Comparison of ENCODE assay signal across 8 mouse cellular contexts in genomic region chrX:77433811-77434192, GRCm38 (mm10).
A peak's percentile ranks its signal among the peaks of the same experiment; 100 is the strongest.
DNase-seq lines count a peak whose midpoint lies in the region; ATAC-seq and TF ChIP-seq lines count a peak whose summit lies in the region.

No protein-coding gene starts in this region.

- no peaks in the 10 kb centered on the region for H3K27me3 ChIP-seq in hindbrain, embryonic 10.5 days (ENCODE audit: insufficient read depth, poor library complexity, severe bottlenecking)
- no peaks in the 10 kb centered on the region for H3K27me3 ChIP-seq in hindbrain, embryonic 11.5 days (ENCODE audit: control insufficient read depth, insufficient read depth, low read length)
- H3K27me3 ChIP-seq in forebrain, postnatal 0 days (ENCODE audit: insufficient read depth, low read length): no peaks in the 10 kb centered on the region
- no peaks in the 10 kb centered on the region for H3K27me3 ChIP-seq in midbrain, embryonic 12.5 days

- peak overlapping the region; percentile 78 for H3K27ac ChIP-seq in hindbrain, embryonic 10.5 days
- H3K27ac ChIP-seq in hindbrain, embryonic 11.5 days (ENCODE audit: low read depth, low read length): no peak overlapping the region
- H3K27ac ChIP-seq in forebrain, postnatal 0 days (ENCODE audit: low read depth, low read length): peak overlapping the region; percentile 76
- peak overlapping the region; percentile 65 for H3K27ac ChIP-seq in midbrain, embryonic 12.5 days (replicated peaks)

- no peaks in the 10 kb centered on the region for H3K4me1 ChIP-seq in hindbrain, embryonic 10.5 days (replicated peaks)
- H3K4me1 ChIP-seq in hindbrain, embryonic 11.5 days (replicated peaks; ENCODE audit: control insufficient read depth, insufficient read depth, low read length): no peaks in the 10 kb centered on the region
- H3K4me1 ChIP-seq in forebrain, postnatal 0 days (ENCODE audit: insufficient read depth): no peaks in the 10 kb centered on the region
- no peaks in the 10 kb centered on the region for H3K4me1 ChIP-seq in midbrain, embryonic 12.5 days

- no peak for ATAC-seq in hindbrain, embryonic 11.5 days (ENCODE audit: low FRiP score)
- ATAC-seq in activated CD4-positive, CD25-positive, alpha-beta regulatory T cell, adult 4 months: peak; percentile 9
- peak; percentile 52 for ATAC-seq in forebrain, postnatal 0 days
- peak; percentile 56; the same call in 1 of the 2 replicates for ATAC-seq in midbrain, embryonic 12.5 days (ENCODE audit: low FRiP score, low read depth)

- no peak for TF ChIP-seq CTCF in forebrain, postnatal 0 days (IDR thresholded peaks at IDR 0.05; ENCODE audit: low read depth)

- no peak for DNase-seq in hindbrain, embryonic 10.5 days (ENCODE audit: low spot score)
- no peak for DNase-seq in hindbrain, embryonic 11.5 days (ENCODE audit: low spot score)
- DNase-seq in forebrain, postnatal 0 days: no peak
- DNase-seq in adrenal gland, adult (ENCODE audit: inconsistent age in 2 of 2, low spot score in 1 of 2): no peak
- no peak for DNase-seq in MN1 (ENCODE audit: low spot score)
- no peak for DNase-seq in embryo, embryonic 11 days

- WGBS in hindbrain, embryonic 10.5 days: 15% methylated on average over 3 of the region's 3 CpGs
- 25% methylated on average over 3 of the region's 3 CpGs for WGBS in hindbrain, embryonic 11.5 days
- 33% methylated on average over 3 of the region's 3 CpGs for WGBS in forebrain, postnatal 0 days
- WGBS in midbrain, embryonic 12.5 days: 21% methylated on average over 3 of the region's 3 CpGs

- no peaks in the 10 kb centered on the region for H3K36me3 ChIP-seq in hindbrain, embryonic 10.5 days
- no peaks in the 10 kb centered on the region for H3K36me3 ChIP-seq in hindbrain, embryonic 11.5 days (ENCODE audit: control insufficient read depth, insufficient read depth, low read length)
- H3K36me3 ChIP-seq in forebrain, postnatal 0 days (ENCODE audit: insufficient read depth): no peaks in the 10 kb centered on the region
- no peaks in the 10 kb centered on the region for H3K36me3 ChIP-seq in midbrain, embryonic 12.5 days

- H3K9ac ChIP-seq in hindbrain, embryonic 11.5 days (ENCODE audit: low read depth, low read length): no peak overlapping the region
- peak overlapping the region; percentile 28; the same call in 1 of the 2 replicates for H3K9ac ChIP-seq in forebrain, postnatal 0 days
- no peak overlapping the region for H3K9ac ChIP-seq in midbrain, embryonic 12.5 days (replicated peaks)

- H3K9me3 ChIP-seq in hindbrain, embryonic 10.5 days: no peaks in the 10 kb centered on the region
- H3K9me3 ChIP-seq in hindbrain, embryonic 11.5 days (ENCODE audit: control insufficient read depth, low read length): no peaks in the 10 kb centered on the region
- no peaks in the 10 kb centered on the region for H3K9me3 ChIP-seq in forebrain, postnatal 0 days (ENCODE audit: low read length)
- no peaks in the 10 kb centered on the region for H3K9me3 ChIP-seq in midbrain, embryonic 12.5 days

- peak overlapping the region; percentile 36; the same call in 1 of the 2 replicates for H3K4me3 ChIP-seq in hindbrain, embryonic 10.5 days
- H3K4me3 ChIP-seq in hindbrain, embryonic 11.5 days (ENCODE audit: low read depth, low read length): no peak overlapping the region
- peak overlapping the region; percentile 12; the same call in 1 of the 2 replicates for H3K4me3 ChIP-seq in forebrain, postnatal 0 days (ENCODE audit: low read depth, low read length)
- H3K4me3 ChIP-seq in midbrain, embryonic 12.5 days: 0 out of 2 replicates have a peak overlapping the region, but pooled peaks have one; percentile 5

- H3K4me2 ChIP-seq in hindbrain, embryonic 11.5 days (replicated peaks; ENCODE audit: low read depth, low read length): no peak overlapping the region; the same call in 1 of the 2 replicates
- H3K4me2 ChIP-seq in forebrain, postnatal 0 days (ENCODE audit: low read depth): peak overlapping the region; percentile 39
- peak overlapping the region; percentile 26 for H3K4me2 ChIP-seq in midbrain, embryonic 12.5 days (replicated peaks)
